In genomic region chr17:24429201-24429983, GRCm38 (mm10) we compare ENCODE assay signal across 12 mouse cellular contexts. TPM values are rescaled to one million over a fixed set of nuclear protein-coding genes. Genes with fewer than 3 reads are reported as not detected.
DNase-seq lines count a peak whose midpoint lies in the region.
"Had no signal": no experiment of that assay in that cellular context is flagged by ENCODE, and none has a peak within 500 bp of the region (broad histone marks: within the 10 kb centered on the region; RNA-seq: fewer than 3 reads in every experiment).

No protein-coding gene starts in this region.

- peak; percentile 54 for DNase-seq in kidney, adult 18-20 months
- DNase-seq in kidney, postnatal 4 days, result no peak
- DNase-seq in heart, adult 18-20 months, result peak; percentile 70 to 81
- DNase-seq in heart, postnatal 4 days, result peak; percentile 70
- DNase-seq in retina, postnatal 1 day, result no peak
- DNase-seq in c-Kit-positive CD71-positive TER-119-positive erythroid progenitor cells, embryonic 14.5 days (ENCODE audit: low spot score), result no peak
- DNase-seq: cerebellum, postnatal 10 days; lung, adult 18-20 months had no signal

- H3K4me1 ChIP-seq in brown adipose tissue, adult 24 weeks (ENCODE audit: control insufficient read depth, insufficient read depth, insufficient read length, low read length), result peaks cover 7% of the 10 kb centered on the region; the same call in 1 of the 2 replicates

- H3K27ac ChIP-seq in brown adipose tissue, adult 24 weeks (replicated peaks; ENCODE audit: low read depth, low read length), result peak overlapping the region; percentile 89
- H3K27ac ChIP-seq: hindbrain, embryonic 15.5 days; midbrain, embryonic 12.5 days had no signal

- H3K4me3 ChIP-seq in brown adipose tissue, adult 24 weeks (ENCODE audit: insufficient read depth, low read depth, low read length), result peak overlapping the region; percentile 43
- H3K4me3 ChIP-seq: erythroblast, embryonic 14.5 days; hindbrain, embryonic 15.5 days; midbrain, embryonic 12.5 days had no signal

RNA-seq across cellular contexts. Expression of gene Eci1, which starts 3.0 kb away (rescaled TPM):
- polyA plus RNA-seq in brown adipose tissue, adult 24 weeks (2012; ENCODE audit: insufficient read depth, insufficient read length, missing spikeins), result 1,121 and 1,239 TPM in 2 replicates
- 100 to 1,000 TPM; 472 to 487 TPM for total RNA-seq in heart, adult 18-20 months (2021)
- 100 to 1,000 TPM; 323 to 342 TPM for total RNA-seq in heart, postnatal 4 days (2021)

RNA-seq across cellular contexts. Expression of gene Dnase1l2, which starts 13.5 kb away (rescaled TPM):
- not detected in 2 replicates for polyA plus RNA-seq in brown adipose tissue, adult 24 weeks (2012; ENCODE audit: insufficient read depth, insufficient read length, missing spikeins)
- 1 to 10 TPM in 1 of 2 experiments, under 1 TPM in 1; 0.69 to 1.5 TPM for total RNA-seq in heart, adult 18-20 months (2021)
- 1 to 10 TPM; 1.0 to 1.5 TPM for total RNA-seq in heart, postnatal 4 days (2021)

RNA-seq across cellular contexts. Expression of gene Rnps1, which starts 15.0 kb away (rescaled TPM):
- 44.3 and 47.2 TPM in 2 replicates for polyA plus RNA-seq in brown adipose tissue, adult 24 weeks (2012; ENCODE audit: insufficient read depth, insufficient read length, missing spikeins)
- 10 to 100 TPM; 60.6 to 64.6 TPM for total RNA-seq in heart, adult 18-20 months (2021)
- total RNA-seq in heart, postnatal 4 days (2021), result 100 to 1,000 TPM; 130 to 135 TPM

RNA-seq across cellular contexts. Expression of gene E4f1, which starts 40.7 kb away (rescaled TPM):
- 6.9 and 7.0 TPM in 2 replicates for polyA plus RNA-seq in brown adipose tissue, adult 24 weeks (2012; ENCODE audit: insufficient read depth, insufficient read length, missing spikeins)
- total RNA-seq in heart, adult 18-20 months (2021), result 10 to 100 TPM in 1 of 2 experiments, 1 to 10 TPM in 1; 9.8 to 10.1 TPM
- 10 to 100 TPM; 17.3 to 19.3 TPM for total RNA-seq in heart, postnatal 4 days (2021)

RNA-seq across cellular contexts. Expression of gene Pgp, which starts 40.8 kb away (rescaled TPM):
- 40.0 and 47.3 TPM in 2 replicates for polyA plus RNA-seq in brown adipose tissue, adult 24 weeks (2012; ENCODE audit: insufficient read depth, insufficient read length, missing spikeins)
- total RNA-seq in heart, adult 18-20 months (2021), result 10 to 100 TPM; 40.1 to 43.5 TPM
- 10 to 100 TPM; 46.5 to 49.3 TPM for total RNA-seq in heart, postnatal 4 days (2021)

Comparison
In these comparisons a context has a peak if more than half of its experiments do, and no peak if none do; other contexts are left out.
1. DNase-seq: peak in kidney, adult 18-20 months (single experiment), heart, adult 18-20 months (2 of 2) and heart, postnatal 4 days (single experiment); none in kidney, postnatal 4 days (0 of 2), retina, postnatal 1 day (single experiment) and c-Kit-positive CD71-positive TER-119-positive erythroid progenitor cells, embryonic 14.5 days (single experiment).